Mouse (Mus musculus) gastrocnemius, postnatal 25 days (tissue): Measurements from ENCODE around the gene Arhgap6. TPM values are rescaled to one million over a fixed set of nuclear protein-coding genes. Genes with fewer than 3 reads are reported as not detected.

ENCODE experiments used
- DNase-seq: peaks from one replicate; pipeline ENCODE4 v3.0.0; 2022
- long read RNA-seq, 2 experiments: library from polyadenylated mRNA; stranded (forward); transcript quantifications; one replicate each; pipeline ENCODE4 v2.0.0; 2021
- total RNA-seq, 2 experiments: library from RNA; stranded (reverse); gene quantifications; 1 replicate in 1 of 2; 2 replicates in 1 of 2; pipeline ENCODE4 v1.2.3; 2021

Arhgap6 gene
- 1 to 10 TPM; 2.6 to 2.8 TPM for total RNA-seq
- long read RNA-seq, experiment 1, partial matches to known transcripts: 1 of 2 reads
- long read RNA-seq, experiment 1, other reads (novel, unspliced or antisense): 1 of 2 reads
- long read RNA-seq, experiment 2, full-length matches to known transcripts: 2 of 3 reads
- long read RNA-seq, experiment 2, partial matches to known transcripts: 1 of 3 reads
- long read RNA-seq, experiment 2, other reads (novel, unspliced or antisense): 0 of 3 reads

DNA sequence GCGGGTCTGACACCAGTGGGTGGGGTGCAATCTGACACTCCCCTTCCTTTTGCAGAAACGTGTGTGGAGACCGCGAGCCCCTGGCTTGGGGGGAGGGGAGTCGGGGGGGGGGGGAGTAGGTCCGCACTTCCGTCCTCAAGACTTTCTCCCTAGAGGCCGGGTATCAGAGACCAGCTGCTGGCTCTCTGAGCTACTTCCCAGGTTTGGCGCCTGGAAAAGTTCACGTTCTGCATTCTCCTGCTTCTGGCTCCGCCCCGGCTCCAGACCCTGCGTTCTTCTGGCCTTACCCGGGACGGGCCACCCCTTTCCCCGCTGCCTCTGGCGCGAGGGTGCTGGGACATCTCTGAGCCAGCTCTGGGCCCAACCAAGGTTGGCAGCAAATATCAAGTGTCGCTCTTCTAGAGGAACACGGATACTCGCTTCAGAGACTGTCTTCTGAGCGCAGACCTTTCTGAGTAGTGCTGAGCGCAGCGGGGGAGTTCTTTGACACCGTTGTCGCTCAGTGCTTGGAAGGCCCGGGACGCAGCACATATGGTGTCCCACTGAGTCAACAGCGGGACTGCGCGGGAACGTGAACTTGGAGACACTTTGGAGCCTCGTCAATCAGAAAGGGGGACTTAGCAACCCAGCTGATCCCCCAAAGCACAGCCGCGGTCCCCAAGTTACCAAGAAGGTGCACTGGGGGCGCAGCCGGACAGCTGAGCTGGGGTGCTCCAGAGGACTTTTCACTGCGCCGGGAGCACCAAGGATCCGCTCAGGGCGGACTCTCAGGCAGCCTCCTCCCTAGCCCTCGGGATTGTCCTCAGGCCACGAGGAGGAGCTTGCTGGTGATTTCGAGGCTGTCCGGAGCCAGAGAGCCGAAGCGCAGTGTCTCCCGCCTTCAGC, at the start of gene Arhgap6:
Gene Arhgap6, plus strand, starts transcription at position 126 of the 885 bp plus-strand sequence.
- peak; percentile 46 for DNase-seq

DNA sequence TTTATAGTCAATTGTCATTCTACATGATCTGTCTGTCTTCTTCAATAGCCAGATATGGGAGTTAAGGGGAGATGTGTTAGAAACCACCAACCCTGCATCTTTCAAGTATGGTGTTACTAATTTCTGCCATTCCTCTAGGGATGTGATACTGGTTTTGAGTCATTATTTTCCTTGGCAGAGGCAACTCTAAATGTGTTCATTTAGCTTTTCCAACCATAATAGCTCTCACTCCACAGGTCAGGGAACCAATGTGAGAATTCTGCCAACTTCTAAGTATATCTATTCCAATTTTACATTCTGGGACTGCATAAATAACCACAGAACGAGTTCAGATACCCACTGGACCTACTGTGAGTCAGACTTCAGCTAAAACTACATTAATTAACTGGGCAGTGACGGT, 47.9 kb upstream of the Arhgap6 start:
- no peak for DNase-seq

DNA sequence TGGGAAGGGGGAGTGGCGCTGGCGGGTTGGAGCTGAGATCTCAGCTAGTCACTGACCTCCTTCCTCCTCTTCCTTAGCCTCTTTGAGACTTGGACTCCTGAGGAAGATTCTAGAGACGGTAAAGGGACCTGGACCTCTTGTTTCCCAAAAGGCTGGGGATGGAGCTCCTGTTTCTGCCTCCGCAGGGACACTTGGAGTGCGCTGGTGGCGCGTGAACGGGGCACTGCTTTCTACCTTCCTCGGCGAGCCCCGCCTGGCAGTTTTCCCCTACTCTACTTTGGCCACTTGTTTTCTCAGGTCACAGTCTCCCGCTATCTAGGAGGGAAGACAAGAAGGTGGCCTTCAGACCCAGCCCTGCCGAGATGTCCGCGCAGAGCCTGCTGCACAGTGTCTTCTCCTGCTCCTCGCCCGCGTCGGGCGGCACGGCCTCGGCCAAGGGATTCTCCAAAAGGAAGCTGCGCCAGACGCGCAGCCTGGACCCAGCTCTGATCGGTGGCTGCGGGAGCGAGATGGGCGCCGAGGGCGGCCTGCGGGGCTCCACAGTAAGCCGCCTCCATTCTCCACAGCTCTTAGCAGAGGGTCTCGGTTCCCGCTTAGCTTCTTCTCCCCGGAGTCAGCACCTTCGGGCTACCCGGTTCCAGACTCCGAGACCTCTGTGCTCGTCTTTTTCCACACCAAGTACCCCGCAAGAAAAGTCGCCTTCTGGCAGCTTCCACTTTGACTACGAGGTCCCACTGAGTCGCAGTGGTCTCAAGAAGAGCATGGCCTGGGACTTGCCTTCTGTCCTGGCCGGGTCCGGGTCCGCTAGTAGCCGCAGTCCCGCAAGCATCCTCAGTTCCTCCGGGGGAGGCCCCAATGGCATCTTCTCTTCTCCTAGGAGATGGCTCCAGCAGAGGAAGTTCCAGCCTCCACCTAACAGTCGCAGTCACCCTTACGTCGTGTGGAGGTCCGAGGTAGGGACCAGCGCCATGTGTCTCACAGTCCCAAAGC, 1.3 kb downstream of the Arhgap6 start:
- peak; percentile 7 for DNase-seq

DNA sequence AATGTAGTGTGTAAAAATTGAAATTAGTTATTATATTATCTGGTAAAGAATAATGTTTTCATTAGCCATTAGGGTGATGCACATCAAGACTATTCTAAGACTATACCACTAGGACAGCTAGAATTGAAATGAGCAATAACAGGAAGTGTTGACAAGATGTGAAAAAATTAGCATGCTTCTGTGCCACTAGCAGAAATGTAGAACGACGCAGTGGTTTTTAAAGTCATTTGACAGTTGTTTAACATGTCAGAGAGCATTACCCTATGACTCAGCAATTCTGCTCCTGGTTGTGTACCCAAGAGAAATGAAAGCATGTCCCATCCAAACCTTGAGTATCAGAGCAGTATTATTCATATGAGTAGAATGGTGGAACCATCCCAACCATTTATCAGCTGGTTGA, 9.8 kb downstream of the Arhgap6 start:
- no peak for DNase-seq

DNA sequence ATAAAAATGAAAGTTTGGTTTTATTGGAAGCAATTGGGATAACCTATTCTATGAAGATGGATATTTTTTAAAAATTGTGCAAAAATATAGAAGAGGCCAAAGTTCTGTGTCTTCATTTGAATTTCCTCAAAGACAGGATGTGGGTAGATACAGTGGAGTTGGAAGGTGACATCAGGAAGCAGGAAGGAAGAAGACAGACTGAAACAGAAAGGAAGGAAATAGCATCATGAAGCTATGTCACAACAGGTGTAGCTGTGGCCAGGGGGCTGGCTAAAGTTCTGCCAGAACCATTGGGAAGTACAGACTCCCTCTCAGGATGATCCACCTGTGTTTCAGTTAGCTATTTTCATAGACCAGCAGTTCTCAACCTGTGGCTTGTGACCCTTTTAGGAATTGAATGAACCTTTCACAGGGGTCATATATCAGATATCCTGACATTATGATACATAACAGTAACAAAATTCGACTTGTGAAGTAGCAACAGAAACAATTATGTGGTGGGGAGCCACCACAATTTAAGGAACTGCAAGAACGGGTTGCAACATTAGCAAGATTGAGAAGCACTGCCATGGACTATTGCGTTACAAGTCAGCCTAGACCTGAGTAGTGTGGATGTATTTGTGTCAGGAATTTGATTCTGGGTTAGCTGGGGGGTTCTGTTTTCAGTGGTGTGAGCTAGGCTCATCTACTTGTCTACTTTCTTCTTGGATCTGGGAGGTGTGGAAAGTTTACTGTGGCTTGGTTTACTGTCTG, 15.8 kb downstream of the Arhgap6 start:
- DNase-seq: no peak

DNA sequence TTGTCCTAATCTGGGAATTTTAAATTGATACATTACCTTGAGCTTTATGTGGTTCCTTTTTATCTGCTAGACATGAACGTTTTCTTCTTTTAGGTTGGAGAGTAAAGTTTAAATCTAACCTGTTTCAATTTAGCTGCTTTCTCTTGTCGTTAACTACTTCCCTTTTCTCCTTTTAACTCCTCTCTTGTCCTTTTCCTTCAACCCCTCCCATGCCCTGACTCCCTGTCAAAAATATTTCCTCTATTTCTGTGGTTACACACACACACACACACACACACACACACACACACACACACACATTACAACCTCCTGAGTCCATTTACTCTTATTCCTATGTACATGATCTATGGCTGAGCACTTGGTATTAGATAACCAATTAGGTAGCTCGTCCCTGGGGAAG, 24.0 kb downstream of the Arhgap6 start:
- no peak for DNase-seq

DNA sequence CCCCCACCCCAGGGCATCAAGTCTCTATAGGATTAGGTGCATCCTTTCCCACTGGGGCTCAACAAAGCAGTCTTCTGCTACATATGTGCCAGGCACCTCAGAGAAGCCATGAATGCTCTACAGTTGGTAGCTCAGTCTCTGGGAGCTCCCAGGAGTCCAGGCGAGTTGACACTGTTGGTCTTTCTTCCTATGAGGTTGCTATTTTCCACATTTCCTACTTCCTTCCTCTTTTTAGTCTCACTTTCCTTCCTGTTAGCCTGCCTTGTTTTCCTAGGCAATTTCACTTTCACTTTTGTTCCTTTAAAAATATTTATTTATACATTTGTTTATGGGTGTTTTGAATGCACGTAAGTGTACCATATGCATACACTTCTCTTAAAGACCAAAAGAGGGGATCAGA, 29.3 kb downstream of the Arhgap6 start:
- no peak for DNase-seq

DNA sequence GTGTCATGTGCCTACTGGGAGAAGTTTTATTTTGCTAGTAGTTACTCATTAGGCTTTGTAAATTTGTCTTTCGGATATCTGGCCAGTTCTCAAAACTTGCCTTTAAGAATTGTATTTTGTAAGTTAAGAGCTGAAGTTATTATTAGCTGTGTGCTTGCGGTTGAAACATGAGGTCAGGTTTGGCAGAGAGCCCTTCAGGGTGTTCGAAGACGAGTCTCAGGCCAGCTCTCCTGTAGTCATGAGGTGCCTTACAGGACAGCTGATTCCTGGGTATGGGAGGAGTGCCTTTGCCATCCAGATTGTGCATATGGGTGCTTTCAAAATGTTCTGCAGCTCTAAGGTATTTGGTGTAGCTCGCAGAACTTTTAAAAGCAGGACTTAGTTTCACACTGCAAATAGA, 37.4 kb downstream of the Arhgap6 start:
- DNase-seq: peak; percentile 42

DNA sequence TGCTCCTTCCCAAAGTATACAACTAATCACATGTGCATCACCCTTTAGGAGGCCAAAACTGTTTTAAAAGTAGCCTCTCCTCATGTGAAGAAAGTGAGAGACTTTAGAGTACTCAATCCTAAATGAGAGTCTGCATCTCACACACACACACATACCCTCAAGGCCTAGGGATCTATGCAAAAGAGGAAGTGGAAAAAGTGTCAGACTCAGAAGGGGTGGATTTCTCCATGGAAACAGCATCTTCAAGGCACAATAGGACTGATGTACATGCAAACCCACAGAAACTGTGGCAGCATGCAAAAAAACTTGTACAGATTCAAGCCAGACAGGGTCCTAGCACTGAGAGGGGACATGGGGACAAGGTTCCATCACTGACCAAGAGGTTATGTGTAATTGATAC, 53.2 kb downstream of the Arhgap6 start:
- no peak for DNase-seq

DNA sequence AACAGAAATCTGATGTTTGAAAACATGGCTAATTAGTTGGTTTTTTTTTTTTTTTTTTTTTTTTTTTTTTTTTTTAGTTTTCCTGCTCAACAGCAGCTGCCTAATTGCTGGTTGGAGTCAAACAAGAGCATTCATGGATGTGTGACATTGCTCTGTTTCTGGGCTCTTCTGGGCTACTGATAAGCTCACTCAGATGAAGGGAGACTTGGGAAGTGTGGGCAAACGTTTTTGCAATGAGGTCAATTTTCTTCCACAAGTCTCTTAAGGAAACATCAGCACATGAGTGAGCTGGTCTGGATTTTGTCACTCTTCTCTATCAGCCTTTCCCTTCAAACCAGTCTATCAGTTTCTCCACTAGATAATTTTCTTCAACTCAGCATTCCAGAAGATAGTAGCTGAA, 79.8 kb downstream of the Arhgap6 start:
- DNase-seq: no peak

DNA sequence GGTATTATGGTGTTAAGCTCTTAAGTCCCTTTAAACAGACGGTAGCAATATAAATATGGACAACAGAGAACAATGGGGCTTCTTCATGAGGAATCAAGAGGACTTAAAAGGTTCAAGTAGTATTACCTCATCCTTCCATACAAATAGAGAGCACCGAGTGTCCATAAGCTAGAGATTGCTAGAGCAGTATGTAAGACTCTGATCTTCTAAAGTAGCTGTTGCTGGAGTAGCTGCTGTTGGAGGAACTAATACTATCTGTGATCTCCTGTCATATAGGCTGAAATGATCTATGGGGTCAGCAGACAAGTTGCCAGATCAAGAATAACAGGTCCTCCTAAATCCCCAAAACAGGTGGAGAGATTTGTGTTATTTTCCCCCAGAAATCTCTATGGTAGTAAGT, 108.7 kb downstream of the Arhgap6 start:
- no peak for DNase-seq

DNA sequence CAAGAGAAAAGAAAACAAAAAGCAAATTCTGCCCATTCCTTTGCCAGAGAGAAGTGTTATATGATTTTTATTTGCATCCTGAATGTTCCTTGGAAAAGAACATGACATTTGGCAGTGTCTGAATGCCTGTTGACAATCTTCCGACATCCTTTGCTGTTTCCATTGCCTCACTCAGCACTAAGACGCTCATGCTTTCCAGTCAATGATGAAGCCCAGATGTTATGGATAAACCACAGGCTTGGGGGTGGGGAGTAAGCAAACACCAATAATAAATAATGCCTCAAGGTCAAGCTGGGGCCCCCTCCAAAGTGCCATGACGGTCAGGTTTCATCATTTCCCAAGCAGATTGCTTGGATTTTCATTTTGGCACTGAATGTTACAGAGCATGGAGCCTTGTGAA, 109.2 kb downstream of the Arhgap6 start:
- no peak for DNase-seq

DNA sequence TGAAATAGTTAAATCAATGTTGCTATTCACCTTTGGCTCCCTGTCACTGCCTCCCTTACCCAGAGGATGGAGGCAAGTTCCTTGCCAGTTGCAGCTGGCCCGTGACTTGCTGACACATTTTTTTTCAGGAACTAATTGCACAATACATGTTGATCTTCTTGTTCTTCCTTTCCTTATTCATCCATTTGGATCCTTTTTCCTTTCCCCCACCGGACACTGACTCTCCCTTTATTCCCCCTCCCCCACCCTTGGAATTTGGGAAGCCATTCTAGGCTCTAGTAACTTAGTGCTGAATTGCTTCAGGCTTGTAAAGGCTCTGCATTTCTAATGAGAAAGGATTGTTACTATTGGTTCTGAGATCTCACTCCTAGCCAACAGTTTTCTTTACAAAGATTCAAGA, 112.7 kb downstream of the Arhgap6 start:
- DNase-seq: peak; percentile 5

DNA sequence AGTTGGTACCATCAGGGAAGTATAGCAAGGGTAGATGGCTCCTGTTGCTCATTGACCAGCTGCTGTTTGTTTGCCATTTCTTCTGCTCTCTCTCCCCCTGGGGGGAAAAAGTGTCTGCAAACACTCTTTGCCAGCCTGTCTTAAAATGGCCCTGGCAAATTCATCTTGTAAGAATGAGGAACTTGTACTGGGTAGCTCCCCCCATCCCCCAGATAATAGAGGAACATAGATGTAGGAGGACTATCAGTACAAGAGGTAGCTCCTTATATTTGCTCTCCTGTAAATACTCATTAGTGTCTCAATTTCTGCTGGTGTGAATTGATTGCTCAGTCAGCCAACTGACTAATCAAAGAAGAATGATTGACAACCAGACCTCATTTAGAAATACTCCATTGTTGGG, 118.6 kb downstream of the Arhgap6 start:
- no peak for DNase-seq

DNA sequence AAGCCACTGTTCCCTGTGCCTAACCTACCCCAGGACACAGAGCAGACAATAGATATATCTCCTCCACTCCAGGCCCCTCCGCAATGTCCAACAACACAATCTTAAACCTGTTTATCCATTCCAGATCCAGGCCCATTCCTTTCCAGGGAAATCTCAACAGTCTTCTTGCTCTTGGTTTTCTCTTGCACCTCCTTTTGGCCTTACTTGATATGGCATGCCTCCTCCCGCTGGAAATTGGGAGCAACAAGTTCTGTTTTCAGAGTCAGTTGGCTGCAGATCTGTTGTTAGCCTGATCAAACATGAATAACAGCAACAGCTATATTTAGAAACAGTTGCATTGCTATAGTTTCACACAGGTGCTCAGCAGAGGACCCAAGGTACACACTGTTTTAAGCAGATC, 126.0 kb downstream of the Arhgap6 start:
- DNase-seq: no peak

DNA sequence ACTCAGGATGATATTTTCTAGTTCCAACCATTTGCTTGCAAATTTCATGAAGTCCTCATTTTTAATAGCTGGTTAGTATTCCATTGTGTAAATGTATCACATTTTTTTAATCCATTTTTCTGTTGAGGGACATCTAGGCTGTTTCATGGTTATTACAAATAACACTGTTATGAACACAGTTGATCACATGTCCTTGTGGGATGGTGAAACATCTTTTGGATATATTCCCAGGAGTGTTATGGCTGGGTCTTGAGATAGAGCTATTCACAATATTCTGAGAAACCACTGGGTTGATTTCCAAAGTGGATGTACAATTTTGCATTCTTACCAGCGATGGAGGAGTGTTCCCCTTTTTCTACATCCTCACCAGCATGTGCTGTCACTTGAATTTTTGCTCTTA, 137.5 kb downstream of the Arhgap6 start:
- no peak for DNase-seq

DNA sequence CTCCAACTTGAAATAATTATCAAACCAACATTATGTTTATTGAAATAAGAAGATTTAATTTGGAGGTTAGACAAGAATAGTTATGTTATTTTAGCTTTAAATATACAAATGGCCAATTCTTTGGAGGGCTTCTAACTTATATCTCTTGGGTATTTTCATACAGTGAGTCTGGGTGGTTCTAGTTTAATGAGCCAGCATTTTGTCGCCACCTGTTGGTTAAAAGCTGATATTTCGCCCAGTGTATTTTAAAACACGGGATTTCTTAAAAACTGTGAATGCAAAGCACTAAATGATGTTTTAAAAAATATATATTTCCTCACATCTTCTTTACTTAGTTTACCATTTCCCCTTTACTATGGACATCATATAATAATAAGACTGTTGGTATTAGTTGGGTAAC, 140.5 kb downstream of the Arhgap6 start:
- no peak for DNase-seq

DNA sequence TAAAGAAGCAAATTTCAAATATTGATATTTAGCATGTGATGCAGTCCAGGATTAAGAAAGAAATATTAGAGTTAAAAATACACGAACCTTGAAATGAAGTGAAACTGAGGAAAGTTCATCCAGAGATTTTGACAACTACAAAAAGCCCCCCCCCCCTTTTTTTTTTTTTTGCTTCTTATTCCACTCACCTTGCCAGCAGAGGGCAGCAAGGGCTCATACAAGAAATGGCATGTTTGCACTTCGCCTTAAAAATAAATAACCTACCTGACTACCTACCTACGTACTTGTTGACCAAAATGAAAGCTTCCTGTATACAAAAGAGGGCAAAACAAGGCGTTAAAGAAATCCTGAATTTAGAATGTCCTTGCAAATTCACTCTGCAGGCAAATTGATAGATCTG, 143.0 kb downstream of the Arhgap6 start:
- no peak for DNase-seq

DNA sequence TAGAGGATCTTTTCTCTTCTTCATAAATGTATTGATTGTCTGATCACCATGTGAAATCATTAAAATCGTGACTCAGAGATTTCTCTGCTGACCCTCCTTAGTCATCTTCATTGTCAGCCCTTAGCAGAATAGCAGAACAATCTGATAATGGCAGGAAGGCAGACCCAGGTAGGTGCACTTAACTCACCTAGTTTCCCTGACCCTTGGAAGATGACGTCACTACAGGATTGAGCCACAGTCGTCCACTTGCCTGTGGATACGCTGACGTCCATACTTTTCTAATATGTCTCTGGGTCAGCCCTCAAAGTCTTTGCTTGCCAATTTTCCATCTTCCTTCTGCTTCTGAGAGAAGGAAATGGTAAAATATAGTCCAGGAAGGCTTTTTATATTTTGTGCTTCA, 146.8 kb downstream of the Arhgap6 start:
- no peak for DNase-seq

DNA sequence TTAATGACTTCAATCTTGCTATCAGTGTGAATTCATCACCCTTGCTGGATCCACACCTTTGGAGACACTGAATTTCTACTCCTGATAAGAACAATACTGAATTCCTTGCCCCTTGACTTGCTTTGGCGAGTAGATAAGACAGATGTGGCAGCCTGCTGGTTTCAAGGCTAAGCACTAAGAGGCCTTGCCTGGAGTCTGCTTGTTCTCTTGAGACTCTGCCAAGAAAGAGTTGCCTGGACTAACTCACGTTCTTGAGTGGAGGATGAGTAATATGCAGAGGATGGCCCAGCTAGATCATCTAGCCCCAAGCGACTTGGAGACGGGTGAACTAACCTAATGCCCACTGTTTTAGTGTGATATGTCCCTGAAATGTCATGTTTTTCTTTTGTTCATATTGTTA, 148.3 kb downstream of the Arhgap6 start:
- DNase-seq: no peak

DNA sequence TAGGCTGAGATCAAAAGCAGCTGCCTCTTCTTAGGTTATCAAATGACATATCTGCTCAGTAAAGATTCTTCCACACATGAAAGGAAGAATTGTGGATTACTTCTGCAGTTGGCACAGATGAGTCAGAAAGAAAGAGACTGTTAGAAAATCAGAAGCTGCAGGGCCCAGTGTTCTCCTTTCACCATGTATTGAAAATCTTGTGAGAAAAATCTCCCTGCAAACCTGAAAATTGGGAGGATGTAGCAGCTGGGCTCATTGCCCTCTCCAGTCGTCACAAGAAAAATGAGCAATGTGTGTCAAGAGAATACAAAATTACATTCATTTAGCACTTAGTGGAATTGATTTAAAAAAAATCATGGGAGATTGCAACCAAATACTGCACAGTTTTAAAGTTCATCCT, 180.5 kb downstream of the Arhgap6 start:
- no peak for DNase-seq

DNA sequence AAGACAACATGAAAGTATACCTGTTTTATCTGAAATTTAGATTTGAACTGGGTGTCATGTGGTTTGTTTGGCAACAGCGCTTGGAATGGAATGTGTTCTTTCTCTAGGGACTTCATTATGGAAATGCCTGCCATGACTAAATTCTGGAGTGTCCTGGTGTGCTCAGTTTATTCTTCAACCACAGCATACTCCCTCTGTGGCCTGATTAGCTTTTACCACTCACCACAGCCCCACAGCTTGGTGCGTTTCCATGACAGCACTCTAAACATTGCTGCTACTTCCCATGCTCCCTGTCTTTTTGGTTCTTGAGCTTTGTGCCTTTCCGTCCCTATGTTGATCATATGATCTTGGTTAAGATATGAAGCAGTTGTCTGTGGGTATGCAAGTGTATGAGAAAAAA, 182.9 kb downstream of the Arhgap6 start:
- DNase-seq: no peak
